Mouse (Mus musculus): Measurements from ENCODE around the gene Nr2c1. TPM values are rescaled to one million over a fixed set of nuclear protein-coding genes. Genes with fewer than 3 reads are reported as not detected.

The Nr2c1 gene
- polyA plus RNA-seq, 1 experiment: 14.7 TPM

- TF ChIP-seq CTCF (IDR thresholded peaks at IDR 0.05; ENCODE audit: borderline replicate concordance, insufficient read depth, low read length): no peak
- TF ChIP-seq POLR2A (IDR thresholded peaks at IDR 0.05; ENCODE audit: low read depth, low read length): no peak
- Histone ChIP-seq H3K4me3 (ENCODE audit: insufficient read depth, low read length) (no peak overlapping the region), H3K4me1 (ENCODE audit: control insufficient read depth, insufficient read depth, low read length) (peaks cover 2% of the 10 kb centered on the region; the same call in 1 of the 2 replicates), H3K27ac (ENCODE audit: insufficient read depth, low read length) (no peak overlapping the region)
Observed at GRCm38 (mm10) chr10:94174652-94175051, 26.8 kb downstream of the Nr2c1 start.

GRCm38 (mm10) chr10:94183199-94183598 lies 35.4 kb downstream of the Nr2c1 start:
- Histone ChIP-seq H3K27ac (ENCODE audit: insufficient read depth, low read length) (no peak overlapping the region), H3K4me3 (ENCODE audit: insufficient read depth, low read length) (no peak overlapping the region), H3K4me1 (ENCODE audit: control insufficient read depth, insufficient read depth, low read length) (no peaks in the 10 kb centered on the region)
- TF ChIP-seq CTCF (IDR thresholded peaks at IDR 0.05; ENCODE audit: borderline replicate concordance, insufficient read depth, low read length) (no peak), POLR2A (IDR thresholded peaks at IDR 0.05; ENCODE audit: low read depth, low read length) (no peak)

- Histone ChIP-seq H3K4me3 (ENCODE audit: insufficient read depth, low read length) (peak within 1 kb of the TSS; percentile 67), H3K27ac (ENCODE audit: insufficient read depth, low read length) (peak within 1 kb of the TSS; percentile 48; the same call in 1 of the 2 replicates), H3K4me1 (ENCODE audit: control insufficient read depth, insufficient read depth, low read length) (no peaks in the 10 kb centered on the region)
- TF ChIP-seq POLR2A (IDR thresholded peaks at IDR 0.05; ENCODE audit: low read depth, low read length): peak; percentile 79
- peak; percentile 46; the same call in 1 of the 2 replicates for TF ChIP-seq CTCF (IDR thresholded peaks at IDR 0.05; ENCODE audit: borderline replicate concordance, insufficient read depth, low read length)
Observed at GRCm38 (mm10) chr10:94198482-94199405, 50.9 kb downstream of the Nr2c1 start, which contains the start of gene Ndufa12. Ndufa12 (plus strand) TSS chr10:94198720.

GRCm38 (mm10) chr10:94204973-94205372 lies 57.1 kb downstream of the Nr2c1 start:
- Histone ChIP-seq H3K27ac (ENCODE audit: insufficient read depth, low read length) (no peak overlapping the region), H3K4me3 (ENCODE audit: insufficient read depth, low read length) (no peak overlapping the region), H3K4me1 (ENCODE audit: control insufficient read depth, insufficient read depth, low read length) (no peaks in the 10 kb centered on the region)
- no peak for TF ChIP-seq CTCF (IDR thresholded peaks at IDR 0.05; ENCODE audit: borderline replicate concordance, insufficient read depth, low read length)
- TF ChIP-seq POLR2A (IDR thresholded peaks at IDR 0.05; ENCODE audit: low read depth, low read length): no peak

GRCm38 (mm10) chr10:94210718-94211618 lies 63.1 kb downstream of the Nr2c1 start:
- TF ChIP-seq CTCF (IDR thresholded peaks at IDR 0.05; ENCODE audit: borderline replicate concordance, insufficient read depth, low read length) (no peak), POLR2A (IDR thresholded peaks at IDR 0.05; ENCODE audit: low read depth, low read length) (no peak)
- Histone ChIP-seq H3K4me3 (ENCODE audit: insufficient read depth, low read length) (no peak overlapping the region), H3K4me1 (ENCODE audit: control insufficient read depth, insufficient read depth, low read length) (no peaks in the 10 kb centered on the region), H3K27ac (ENCODE audit: insufficient read depth, low read length) (no peak overlapping the region)

- TF ChIP-seq POLR2A (IDR thresholded peaks at IDR 0.05; ENCODE audit: low read depth, low read length): no peak
- no peak for TF ChIP-seq CTCF (IDR thresholded peaks at IDR 0.05; ENCODE audit: borderline replicate concordance, insufficient read depth, low read length)
- H3K27ac ChIP-seq (ENCODE audit: insufficient read depth, low read length): no peak overlapping the region
- no peak overlapping the region for H3K4me3 ChIP-seq (ENCODE audit: insufficient read depth, low read length)
- H3K4me1 ChIP-seq (ENCODE audit: control insufficient read depth, insufficient read depth, low read length): no peaks in the 10 kb centered on the region
Observed at GRCm38 (mm10) chr10:94211725-94212124, 63.9 kb downstream of the Nr2c1 start.

GRCm38 (mm10) chr10:94225026-94225750 lies 77.4 kb downstream of the Nr2c1 start:
- no peak for TF ChIP-seq CTCF (IDR thresholded peaks at IDR 0.05; ENCODE audit: borderline replicate concordance, insufficient read depth, low read length)
- Histone ChIP-seq H3K4me3 (ENCODE audit: insufficient read depth, low read length) (no peak overlapping the region), H3K4me1 (ENCODE audit: control insufficient read depth, insufficient read depth, low read length) (no peaks in the 10 kb centered on the region), H3K27ac (ENCODE audit: insufficient read depth, low read length) (no peak overlapping the region)

GRCm38 (mm10) chr10:94230172-94230981 lies 82.6 kb downstream of the Nr2c1 start:
- TF ChIP-seq POLR2A (IDR thresholded peaks at IDR 0.05; ENCODE audit: low read depth, low read length): no peak
- TF ChIP-seq CTCF (IDR thresholded peaks at IDR 0.05; ENCODE audit: borderline replicate concordance, insufficient read depth, low read length): no peak
- H3K27ac ChIP-seq (ENCODE audit: insufficient read depth, low read length): no peak overlapping the region
- no peak overlapping the region for H3K4me3 ChIP-seq (ENCODE audit: insufficient read depth, low read length)
- H3K4me1 ChIP-seq (ENCODE audit: control insufficient read depth, insufficient read depth, low read length): no peaks in the 10 kb centered on the region

Measured in embryonic fibroblast, embryonic 13.5 days (primary cell).